Mouse (Mus musculus): ENCODE measurements around the gene Gm20403.
"Not testable (repeated sequence)": the region's sequence is repeated elsewhere in the genome, so short reads cannot be mapped to it uniquely, and the experiment has no call there.

Gm20403 gene

GRCm38 (mm10) chr12:54993246-54994067 lies 7.1 kb upstream of the Gm20403 start:
- DNase-seq (ENCODE audit: low read depth, low spot score), result no peak

GRCm38 (mm10) chr12:54992814-54993213 lies 6.5 kb upstream of the Gm20403 start:
- DNase-seq (ENCODE audit: low read depth, low spot score), result no peak

- no peak for DNase-seq (ENCODE audit: low read depth, low spot score)
Observed at GRCm38 (mm10) chr12:54988323-54988850, 2.1 kb upstream of the Gm20403 start.

- no peak for DNase-seq (ENCODE audit: low read depth, low spot score)
Observed at GRCm38 (mm10) chr12:54987156-54987555, 827 bp upstream of the Gm20403 start.

GRCm38 (mm10) chr12:54985257-54986051 lies 875 bp downstream of the Gm20403 start:
- peak; percentile 53 for DNase-seq (ENCODE audit: low read depth, low spot score)

GRCm38 (mm10) chr12:54984701-54985256 lies 1.6 kb downstream of the Gm20403 start:
- peak; percentile 45 for DNase-seq (ENCODE audit: low read depth, low spot score)

GRCm38 (mm10) chr12:54982935-54983715 lies 3.2 kb downstream of the Gm20403 start:
- DNase-seq (ENCODE audit: low read depth, low spot score), result no peak

GRCm38 (mm10) chr12:54981962-54982361 lies 4.4 kb downstream of the Gm20403 start:
- DNase-seq (ENCODE audit: low read depth, low spot score), result no peak

- no peak for DNase-seq (ENCODE audit: low read depth, low spot score)
Observed at GRCm38 (mm10) chr12:54980939-54981338, 5.4 kb downstream of the Gm20403 start.

- no peak for DNase-seq (ENCODE audit: low read depth, low spot score)
Observed at GRCm38 (mm10) chr12:54980532-54980931, 5.8 kb downstream of the Gm20403 start.

GRCm38 (mm10) chr12:54969033-54969432 lies 17.3 kb downstream of the Gm20403 start:
- DNase-seq (ENCODE audit: low read depth, low spot score), result no peak

GRCm38 (mm10) chr12:54965532-54966160 lies 20.7 kb downstream of the Gm20403 start:
- no peak for DNase-seq (ENCODE audit: low read depth, low spot score)

- no peak for DNase-seq (ENCODE audit: low read depth, low spot score)
Observed at GRCm38 (mm10) chr12:54959569-54959968, 26.8 kb downstream of the Gm20403 start.

- no peak for DNase-seq (ENCODE audit: low read depth, low spot score)
Observed at GRCm38 (mm10) chr12:54956974-54957373, 29.4 kb downstream of the Gm20403 start.

- no peak for DNase-seq (ENCODE audit: low read depth, low spot score)
Observed at GRCm38 (mm10) chr12:54956457-54956856, 29.9 kb downstream of the Gm20403 start.

GRCm38 (mm10) chr12:54946116-54946515 lies 40.2 kb downstream of the Gm20403 start:
- DNase-seq (ENCODE audit: low read depth, low spot score), result no peak

GRCm38 (mm10) chr12:54942586-54943157 lies 43.7 kb downstream of the Gm20403 start:
- DNase-seq (ENCODE audit: low read depth, low spot score), result not testable (repeated sequence)

- DNase-seq (ENCODE audit: low read depth, low spot score), result not testable (repeated sequence)
Observed at GRCm38 (mm10) chr12:54937581-54938343, 48.6 kb downstream of the Gm20403 start.

Measured in forelimb bud, embryonic 11.5 days (tissue).